Mouse (Mus musculus): Measurements from ENCODE around the gene Vps51. TPM values are rescaled to one million over a fixed set of nuclear protein-coding genes. Genes with fewer than 3 reads are reported as not detected.

Vps51 gene
- polyA plus RNA-seq, 1 experiment from 2014 or later, result 73.2 TPM

DNA sequence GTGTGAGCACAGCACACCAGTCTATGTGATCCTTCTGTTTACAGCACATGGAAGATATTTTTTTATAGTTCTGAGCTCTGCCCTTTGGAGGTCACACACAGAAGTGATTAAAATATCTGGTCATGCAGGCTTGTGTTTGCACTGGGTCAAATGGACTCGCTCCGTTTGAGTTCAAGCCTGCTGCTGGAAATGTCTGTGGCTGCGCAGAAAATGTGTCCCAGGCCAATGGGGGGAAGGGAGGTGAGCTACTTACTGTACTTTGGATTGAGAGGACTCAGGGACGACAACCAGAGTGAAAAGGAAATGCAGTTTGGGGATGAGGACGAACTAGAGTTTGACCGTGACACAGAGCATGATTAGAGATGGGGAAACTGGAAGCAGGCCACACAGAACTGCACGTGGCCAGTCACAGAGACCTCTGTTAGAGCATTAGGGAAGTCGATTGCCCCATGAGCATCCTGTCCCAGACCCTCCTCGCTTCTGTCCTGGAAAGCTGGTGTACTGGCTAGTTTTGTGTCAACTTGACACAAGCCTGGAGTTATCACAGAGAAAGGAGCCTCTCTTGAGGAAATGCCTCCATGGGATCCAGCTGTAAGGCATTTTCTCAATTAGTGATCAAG is 41.0 kb downstream of the Vps51 start:
- no peak overlapping the region for H3K4me2 ChIP-seq (ENCODE audit: low read depth, low read length)
- no peak overlapping the region for H3K27ac ChIP-seq (ENCODE audit: low read depth, low read length)
- no peaks in the 10 kb centered on the region for H3K36me3 ChIP-seq (ENCODE audit: control insufficient read depth, insufficient read depth, low read length)
- no peak overlapping the region for H3K9ac ChIP-seq (replicated peaks; ENCODE audit: low read depth, low read length)
- no peaks in the 10 kb centered on the region for H3K4me1 ChIP-seq (ENCODE audit: control insufficient read depth, insufficient read depth, low read length)
- H3K9me3 ChIP-seq (ENCODE audit: control insufficient read depth, low read length), result no peaks in the 10 kb centered on the region
- no peaks in the 10 kb centered on the region for H3K27me3 ChIP-seq (ENCODE audit: control insufficient read depth, insufficient read depth, low read length)
- no peak overlapping the region for H3K4me3 ChIP-seq (ENCODE audit: low read depth, low read length)
- ATAC-seq (ENCODE audit: low read depth), result no peak
- WGBS, result 83% methylated on average over 9 of the region's 9 CpGs

GRCm38 (mm10) chr19:6030520-6031280 is 46.3 kb downstream of the Vps51 start:
- Histone ChIP-seq H3K27me3 (ENCODE audit: control insufficient read depth, insufficient read depth, low read length) (no peaks in the 10 kb centered on the region), H3K27ac (ENCODE audit: low read depth, low read length) (no peak overlapping the region), H3K9me3 (ENCODE audit: control insufficient read depth, low read length) (no peaks in the 10 kb centered on the region), H3K4me1 (ENCODE audit: control insufficient read depth, insufficient read depth, low read length) (no peaks in the 10 kb centered on the region), H3K36me3 (ENCODE audit: control insufficient read depth, insufficient read depth, low read length) (no peaks in the 10 kb centered on the region), H3K4me2 (ENCODE audit: low read depth, low read length) (no peak overlapping the region), H3K4me3 (ENCODE audit: low read depth, low read length) (no peak overlapping the region), H3K9ac (replicated peaks; ENCODE audit: low read depth, low read length) (no peak overlapping the region)
- 74% methylated on average over 14 of the region's 14 CpGs for WGBS
- ATAC-seq (ENCODE audit: low read depth), result no peak

GRCm38 (mm10) chr19:6029426-6029825 is 47.6 kb downstream of the Vps51 start:
- Histone ChIP-seq H3K9me3 (ENCODE audit: control insufficient read depth, low read length) (no peaks in the 10 kb centered on the region), H3K27ac (ENCODE audit: low read depth, low read length) (no peak overlapping the region), H3K9ac (replicated peaks; ENCODE audit: low read depth, low read length) (no peak overlapping the region), H3K4me1 (ENCODE audit: control insufficient read depth, insufficient read depth, low read length) (no peaks in the 10 kb centered on the region), H3K4me2 (ENCODE audit: low read depth, low read length) (no peak overlapping the region), H3K36me3 (ENCODE audit: control insufficient read depth, insufficient read depth, low read length) (no peaks in the 10 kb centered on the region), H3K4me3 (ENCODE audit: low read depth, low read length) (no peak overlapping the region), H3K27me3 (ENCODE audit: control insufficient read depth, insufficient read depth, low read length) (no peaks in the 10 kb centered on the region)
- 76% methylated on average over 9 of the region's 9 CpGs for WGBS
- ATAC-seq (ENCODE audit: low read depth), result no peak

DNA sequence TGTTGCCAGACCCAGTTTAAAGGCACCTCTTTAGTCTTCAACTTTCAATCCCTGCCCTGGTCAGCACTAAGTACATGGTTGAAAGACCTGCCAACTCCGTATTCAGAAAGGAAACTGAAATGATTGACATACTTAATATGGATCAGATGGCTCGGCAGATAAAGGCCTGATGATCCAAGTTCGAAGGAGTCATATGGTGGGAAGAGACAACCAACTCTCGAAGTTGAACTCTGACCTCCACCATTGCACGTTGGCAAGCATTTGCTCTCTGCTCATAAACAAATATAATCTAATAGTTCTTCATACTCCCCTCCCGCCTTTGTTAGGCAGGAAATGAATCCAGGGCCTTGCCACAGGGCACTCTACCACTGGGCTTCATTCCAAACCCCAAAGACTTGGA is 48.0 kb downstream of the Vps51 start:
- H3K9me3 ChIP-seq (ENCODE audit: control insufficient read depth, low read length), result no peaks in the 10 kb centered on the region
- no peaks in the 10 kb centered on the region for H3K4me1 ChIP-seq (ENCODE audit: control insufficient read depth, insufficient read depth, low read length)
- H3K36me3 ChIP-seq (ENCODE audit: control insufficient read depth, insufficient read depth, low read length), result no peaks in the 10 kb centered on the region
- ATAC-seq (ENCODE audit: low read depth), result no peak
- H3K27ac ChIP-seq (ENCODE audit: low read depth, low read length), result no peak overlapping the region
- no peak overlapping the region for H3K9ac ChIP-seq (replicated peaks; ENCODE audit: low read depth, low read length)
- no peak overlapping the region for H3K4me2 ChIP-seq (ENCODE audit: low read depth, low read length)
- H3K27me3 ChIP-seq (ENCODE audit: control insufficient read depth, insufficient read depth, low read length), result no peaks in the 10 kb centered on the region
- 89% methylated on average over 6 of the region's 6 CpGs for WGBS
- H3K4me3 ChIP-seq (ENCODE audit: low read depth, low read length), result no peak overlapping the region

GRCm38 (mm10) chr19:6023930-6024329 is 53.1 kb downstream of the Vps51 start:
- Histone ChIP-seq H3K9me3 (ENCODE audit: control insufficient read depth, low read length) (no peaks in the 10 kb centered on the region), H3K4me3 (ENCODE audit: low read depth, low read length) (no peak overlapping the region), H3K27ac (ENCODE audit: low read depth, low read length) (no peak overlapping the region), H3K4me1 (ENCODE audit: control insufficient read depth, insufficient read depth, low read length) (no peaks in the 10 kb centered on the region), H3K36me3 (ENCODE audit: control insufficient read depth, insufficient read depth, low read length) (no peaks in the 10 kb centered on the region), H3K9ac (replicated peaks; ENCODE audit: low read depth, low read length) (no peak overlapping the region), H3K27me3 (ENCODE audit: control insufficient read depth, insufficient read depth, low read length) (no peaks in the 10 kb centered on the region), H3K4me2 (ENCODE audit: low read depth, low read length) (no peak overlapping the region)
- 89% methylated on average over 7 of the region's 7 CpGs for WGBS
- ATAC-seq (ENCODE audit: low read depth), result no peak

DNA sequence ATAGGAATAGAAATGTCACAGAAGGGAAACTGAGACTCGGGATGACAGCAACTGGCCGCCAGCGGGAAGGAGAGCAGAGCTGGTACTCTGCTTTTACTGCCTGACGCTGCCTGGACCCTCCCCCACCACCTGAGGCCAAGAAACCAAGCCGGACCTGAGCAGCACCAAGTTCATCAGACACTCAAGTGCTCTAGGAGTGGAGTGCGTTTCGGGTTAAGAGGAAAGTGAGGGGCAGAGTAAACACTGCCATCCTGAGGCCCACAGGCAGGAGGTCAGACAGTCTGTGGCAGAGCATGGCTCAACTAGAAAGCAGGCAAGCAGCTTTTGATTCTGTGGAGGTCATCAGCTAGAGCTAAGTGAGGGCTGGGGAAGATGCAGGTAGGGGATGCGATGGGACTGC is 54.0 kb downstream of the Vps51 start:
- no peak for ATAC-seq (ENCODE audit: low read depth)
- Histone ChIP-seq H3K27ac (ENCODE audit: low read depth, low read length) (no peak overlapping the region), H3K4me2 (ENCODE audit: low read depth, low read length) (no peak overlapping the region), H3K9ac (replicated peaks; ENCODE audit: low read depth, low read length) (no peak overlapping the region), H3K9me3 (ENCODE audit: control insufficient read depth, low read length) (no peaks in the 10 kb centered on the region), H3K4me3 (ENCODE audit: low read depth, low read length) (no peak overlapping the region), H3K36me3 (ENCODE audit: control insufficient read depth, insufficient read depth, low read length) (no peaks in the 10 kb centered on the region), H3K27me3 (ENCODE audit: control insufficient read depth, insufficient read depth, low read length) (no peaks in the 10 kb centered on the region), H3K4me1 (ENCODE audit: control insufficient read depth, insufficient read depth, low read length) (no peaks in the 10 kb centered on the region)
- 71% methylated on average over 8 of the region's 8 CpGs for WGBS

DNA sequence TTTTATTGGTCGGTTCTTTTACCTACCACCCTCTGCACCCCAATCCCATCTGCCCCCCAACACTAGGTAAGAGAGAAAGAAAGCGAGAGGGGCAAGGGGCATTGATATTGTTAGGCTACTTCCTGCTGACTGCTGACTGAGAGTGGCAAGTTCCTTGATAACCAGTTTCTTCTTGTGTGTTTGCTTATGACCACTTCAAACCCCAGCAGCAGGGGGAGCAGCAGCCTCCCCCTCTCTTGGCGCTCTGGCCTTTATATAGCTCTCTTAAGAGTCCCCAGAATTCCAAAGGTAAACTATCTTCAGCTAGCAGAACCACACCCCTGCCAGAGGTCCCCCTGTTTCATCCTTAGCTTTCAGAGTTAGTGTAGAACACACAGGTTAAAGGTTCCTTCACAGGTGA is 56.8 kb downstream of the Vps51 start:
- Histone ChIP-seq H3K27ac (ENCODE audit: low read depth, low read length) (no peak overlapping the region), H3K27me3 (ENCODE audit: control insufficient read depth, insufficient read depth, low read length) (peaks cover 2% of the 10 kb centered on the region; the same call in 1 of the 2 replicates), H3K9ac (replicated peaks; ENCODE audit: low read depth, low read length) (no peak overlapping the region), H3K4me2 (ENCODE audit: low read depth, low read length) (no peak overlapping the region), H3K4me3 (ENCODE audit: low read depth, low read length) (no peak overlapping the region), H3K36me3 (ENCODE audit: control insufficient read depth, insufficient read depth, low read length) (no peaks in the 10 kb centered on the region), H3K4me1 (ENCODE audit: control insufficient read depth, insufficient read depth, low read length) (peaks cover 5% of the 10 kb centered on the region; the same call in 1 of the 2 replicates), H3K9me3 (ENCODE audit: control insufficient read depth, low read length) (no peaks in the 10 kb centered on the region)
- 59% methylated on average over 3 of the region's 3 CpGs for WGBS
- ATAC-seq (ENCODE audit: low read depth), result no peak

GRCm38 (mm10) chr19:6018142-6019089 is 58.6 kb downstream of the Vps51 start:
- Histone ChIP-seq H3K4me2 (ENCODE audit: low read depth, low read length) (no peak overlapping the region), H3K27ac (ENCODE audit: low read depth, low read length) (no peak overlapping the region), H3K9ac (replicated peaks; ENCODE audit: low read depth, low read length) (no peak overlapping the region), H3K36me3 (ENCODE audit: control insufficient read depth, insufficient read depth, low read length) (no peaks in the 10 kb centered on the region), H3K9me3 (ENCODE audit: control insufficient read depth, low read length) (no peaks in the 10 kb centered on the region), H3K4me3 (ENCODE audit: low read depth, low read length) (no peak overlapping the region), H3K4me1 (ENCODE audit: control insufficient read depth, insufficient read depth, low read length) (peaks cover 8% of the 10 kb centered on the region; the same call in 1 of the 2 replicates), H3K27me3 (ENCODE audit: control insufficient read depth, insufficient read depth, low read length) (peaks cover 5% of the 10 kb centered on the region; the same call in 1 of the 2 replicates)
- 29% methylated on average over 15 of the region's 15 CpGs for WGBS
- no peak for ATAC-seq (ENCODE audit: low read depth)

Data from neural tube, embryonic 14.5 days (tissue).